Mouse (Mus musculus) forebrain, embryonic 16.5 days (tissue): ENCODE data around the gene Exoc3l. TPM values are rescaled to one million over a fixed set of nuclear protein-coding genes. Genes with fewer than 3 reads are reported as not detected.

Experiments used
- ATAC-seq: fragments of 200-750 bp; cut with Nextera tagmentation; 2 replicates; pipeline ENCODE4 v1.8.0; 2017; ENCODE audit warnings: mild to moderate bottlenecking, moderate library complexity
- H3K27ac ChIP-seq: fragments of 300-500 bp; sonication (generic); 2 replicates; pipeline ENCODE4 v1.5.1; 2014; ENCODE audit warnings: low read length, control low read depth
- H3K27me3 ChIP-seq: fragments of 300-500 bp; sonication (generic); replicated peaks from 2 replicates; pipeline ENCODE4 v1.6.1; 2014; ENCODE audit warnings: low read length; ENCODE audit not compliant: control insufficient read depth, insufficient read depth
- H3K36me3 ChIP-seq: fragments of 300-500 bp; sonication (generic); 2 replicates; pipeline ENCODE4 v1.6.1; 2014; ENCODE audit not compliant: control insufficient read depth, insufficient read depth
- H3K4me1 ChIP-seq: fragments of 300-500 bp; sonication (generic); replicated peaks from 2 replicates; pipeline ENCODE4 v1.6.1; 2014; ENCODE audit warnings: low read length; ENCODE audit not compliant: control insufficient read depth, insufficient read depth
- H3K4me2 ChIP-seq: fragments of 300-500 bp; sonication (generic); 2 replicates; pipeline ENCODE4 v1.6.1; 2014; ENCODE audit warnings: mild to moderate bottlenecking, low read length, control low read depth
- H3K4me3 ChIP-seq: fragments of 300-500 bp; sonication (generic); replicated peaks from 2 replicates; pipeline ENCODE4 v1.5.1; 2014; ENCODE audit warnings: mild to moderate bottlenecking, low read length, control low read depth
- H3K9ac ChIP-seq: fragments of 300-500 bp; sonication (generic); replicated peaks from 2 replicates; pipeline ENCODE4 v1.6.1; 2014; ENCODE audit warnings: low read depth, low read length, control low read depth
- H3K9me3 ChIP-seq: fragments of 300-500 bp; sonication (generic); 2 replicates; pipeline ENCODE4 v1.6.1; 2016; ENCODE audit warnings: low read length; ENCODE audit not compliant: control insufficient read depth
- WGBS: fragments of 180-500 bp; shearing (Covaris S2); extraction: QIAGEN DNeasy Blood & Tissue Kit; methylation state at CpG from one replicate; pipeline ENCODE4 v1.1.7; 2014; 5-methylcytosine and 5-hydroxymethylcytosine counted together
- polyA plus RNA-seq: library from polyadenylated mRNA; unstranded; fragments of >200 nt; fragmentation: Nextera tagmentation; extraction: Ambion mirVana; gene quantifications from 2 replicates; pipeline ENCODE4 v1.2.1, GENCODE M21; 2015

Exoc3l gene
- polyA plus RNA-seq: 12.5 and 12.9 TPM in 2 replicates

DNA sequence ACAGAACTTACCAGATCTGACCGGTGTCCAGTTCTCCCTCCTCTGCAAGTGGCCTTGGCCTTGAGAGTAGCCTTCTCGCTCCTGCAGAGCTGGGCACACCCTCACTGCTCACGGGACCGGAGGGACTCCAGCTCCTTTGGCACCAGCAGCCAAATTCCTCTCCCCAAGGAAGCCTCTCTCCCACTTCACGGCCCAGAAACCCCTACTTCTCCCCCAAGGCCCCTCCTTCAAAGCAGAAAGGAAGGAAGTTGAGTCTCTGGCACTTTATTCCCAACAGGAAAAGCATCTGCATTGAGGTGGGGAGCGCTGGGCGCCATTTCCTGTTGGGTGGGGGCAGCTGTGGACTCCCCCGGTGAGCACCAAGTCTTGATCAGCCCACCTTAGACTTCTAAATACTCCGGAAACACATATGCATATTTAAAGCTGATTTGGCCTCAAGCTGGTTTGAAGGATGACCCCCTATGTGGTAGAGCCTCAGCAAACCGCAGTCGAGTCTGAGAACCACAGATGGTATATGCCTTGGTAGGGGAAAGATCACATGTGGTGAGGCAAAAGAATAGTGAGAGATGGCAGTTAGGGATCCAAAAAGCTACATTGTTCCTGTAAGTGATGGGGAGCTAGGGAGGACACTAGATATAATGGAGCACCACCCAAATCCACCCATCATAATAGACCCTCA lies at the start of gene Exoc3l:
TSS of gene Exoc3l (minus strand) at position 207 of the 679 bp plus-strand sequence.
- no peak within 1 kb of the TSS for H3K9ac ChIP-seq
- no peaks in the 10 kb centered on the region for H3K9me3 ChIP-seq
- H3K4me2 ChIP-seq: peak within 1 kb of the TSS; percentile 89
- peaks cover 9% of the 10 kb centered on the region for H3K36me3 ChIP-seq
- no peaks in the 10 kb centered on the region for H3K27me3 ChIP-seq
- H3K27ac ChIP-seq: no peak within 1 kb of the TSS
- H3K4me3 ChIP-seq: no peak within 1 kb of the TSS; the same call in 1 of the 2 replicates
- peaks cover 20% of the 10 kb centered on the region for H3K4me1 ChIP-seq
- ATAC-seq: no peak
- 76% methylated on average over 11 of the region's 11 CpGs for WGBS

DNA sequence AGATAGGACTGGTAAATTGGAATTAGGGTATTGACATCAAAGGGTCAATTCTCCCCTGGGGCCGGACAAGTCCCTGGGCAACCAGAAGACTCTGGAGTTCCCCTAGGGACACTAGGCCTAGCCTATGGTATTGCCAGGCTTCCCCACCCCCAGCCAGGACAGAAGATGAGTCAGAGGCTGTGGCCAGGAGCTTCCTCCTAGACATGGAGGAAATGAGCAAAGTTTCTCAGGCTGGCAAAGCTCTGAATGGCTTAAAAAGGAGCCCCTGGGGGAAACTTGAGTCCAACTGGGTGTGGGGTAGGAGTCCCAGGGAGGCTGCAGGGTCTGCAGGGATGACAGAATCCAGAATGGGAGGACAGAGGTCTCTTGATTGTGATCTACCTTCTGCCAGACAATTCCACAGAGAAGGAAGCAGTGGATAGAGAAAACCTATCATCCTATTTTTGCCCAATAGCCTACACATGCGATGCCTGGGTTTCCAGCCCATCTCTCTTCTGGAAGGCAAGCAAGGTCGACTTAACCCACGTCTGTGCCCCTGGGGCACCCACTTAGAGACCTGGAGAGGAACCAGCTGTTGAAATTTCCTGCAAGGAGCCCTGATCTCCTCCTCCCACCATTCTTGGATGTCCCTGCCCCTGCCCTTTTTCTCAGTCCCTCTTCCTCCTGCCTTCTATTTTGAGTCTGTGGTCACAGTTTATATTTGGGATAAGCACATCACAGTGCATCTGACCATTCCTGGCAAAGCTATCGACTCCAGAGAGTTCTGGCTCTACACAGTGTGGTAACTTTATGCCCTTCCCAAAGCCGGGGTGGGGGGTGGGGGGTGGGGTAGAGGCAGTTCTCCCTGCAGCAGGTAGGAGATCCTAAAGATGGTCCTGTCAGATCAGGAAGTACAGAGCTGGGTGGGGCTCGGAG lies 49.4 kb upstream of the Exoc3l start:
- ATAC-seq: no peak
- Histone ChIP-seq H3K4me3 (no peak overlapping the region), H3K4me1 (peaks cover 25% of the 10 kb centered on the region), H3K9ac (no peak overlapping the region), H3K9me3 (no peaks in the 10 kb centered on the region), H3K27me3 (no peaks in the 10 kb centered on the region), H3K27ac (no peak overlapping the region), H3K4me2 (no peak overlapping the region), H3K36me3 (no peaks in the 10 kb centered on the region)
- WGBS: 72% methylated on average over 7 of the region's 7 CpGs

DNA sequence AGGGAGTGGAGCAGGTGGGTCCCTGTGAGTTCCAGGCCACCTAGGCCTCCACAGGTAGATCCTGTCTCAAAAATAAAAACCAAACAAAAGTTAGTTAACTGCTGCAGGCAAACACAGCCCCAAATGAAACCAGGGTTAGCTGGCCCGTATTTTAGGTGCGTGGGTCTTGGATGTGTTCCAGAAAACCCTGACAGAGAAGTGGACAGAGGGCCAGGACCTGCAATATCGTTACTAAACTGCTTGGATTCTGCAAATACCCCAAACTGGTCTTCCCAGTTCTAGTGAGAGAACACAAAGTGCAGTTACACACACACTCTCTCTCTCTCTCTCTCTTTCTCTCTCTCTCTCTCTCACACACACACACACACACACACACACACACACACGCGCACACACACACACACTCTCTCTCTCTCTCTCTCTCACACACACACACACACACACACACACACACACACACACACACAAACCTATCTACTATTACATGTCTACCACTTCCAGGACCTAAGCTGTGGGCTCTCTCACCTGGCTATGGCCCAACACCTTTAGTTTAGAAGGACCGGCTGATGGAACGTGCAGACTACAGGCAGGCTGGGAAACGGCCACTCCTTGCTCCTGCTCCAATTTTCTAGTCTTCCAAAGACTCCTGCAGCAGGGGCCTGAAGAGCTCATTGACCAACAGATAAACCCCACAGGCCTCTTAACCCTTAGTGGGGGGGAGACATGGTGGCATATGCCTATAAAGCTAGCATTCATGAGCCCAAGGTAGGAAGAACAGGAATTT lies 48.1 kb upstream of the Exoc3l start:
- WGBS: 58% methylated on average over 6 of the region's 8 CpGs
- Histone ChIP-seq H3K9ac (no peak overlapping the region), H3K9me3 (no peaks in the 10 kb centered on the region), H3K4me2 (no peak overlapping the region), H3K27me3 (no peaks in the 10 kb centered on the region), H3K4me1 (peaks cover 17% of the 10 kb centered on the region), H3K4me3 (no peak overlapping the region), H3K36me3 (no peaks in the 10 kb centered on the region), H3K27ac (no peak overlapping the region)
- ATAC-seq: no peak

DNA sequence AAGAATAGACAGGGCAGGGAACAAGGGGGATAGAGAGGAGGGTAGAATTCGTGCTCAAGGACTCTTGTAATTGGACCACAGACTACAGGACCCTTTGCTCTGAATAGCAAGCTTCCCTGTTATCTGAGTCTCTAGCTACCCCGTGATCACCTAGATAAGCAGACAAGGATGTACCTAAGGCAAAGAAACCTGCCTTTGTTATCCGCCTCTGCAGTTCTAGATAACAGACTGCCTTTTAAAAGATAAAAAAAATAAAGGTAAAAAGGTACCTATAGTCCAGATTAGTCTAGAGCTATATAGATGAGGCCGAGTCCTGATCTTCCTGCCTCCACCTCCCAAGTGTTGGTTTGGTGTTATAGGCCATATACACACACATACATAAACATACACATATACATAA lies 46.9 kb upstream of the Exoc3l start:
- Histone ChIP-seq H3K9me3 (no peaks in the 10 kb centered on the region), H3K4me2 (no peak overlapping the region), H3K36me3 (no peaks in the 10 kb centered on the region), H3K4me3 (no peak overlapping the region), H3K9ac (no peak overlapping the region), H3K4me1 (peaks cover 13% of the 10 kb centered on the region), H3K27ac (no peak overlapping the region), H3K27me3 (no peaks in the 10 kb centered on the region)
- no peak for ATAC-seq
- WGBS: 75% methylated on average over 4 of the region's 4 CpGs

DNA sequence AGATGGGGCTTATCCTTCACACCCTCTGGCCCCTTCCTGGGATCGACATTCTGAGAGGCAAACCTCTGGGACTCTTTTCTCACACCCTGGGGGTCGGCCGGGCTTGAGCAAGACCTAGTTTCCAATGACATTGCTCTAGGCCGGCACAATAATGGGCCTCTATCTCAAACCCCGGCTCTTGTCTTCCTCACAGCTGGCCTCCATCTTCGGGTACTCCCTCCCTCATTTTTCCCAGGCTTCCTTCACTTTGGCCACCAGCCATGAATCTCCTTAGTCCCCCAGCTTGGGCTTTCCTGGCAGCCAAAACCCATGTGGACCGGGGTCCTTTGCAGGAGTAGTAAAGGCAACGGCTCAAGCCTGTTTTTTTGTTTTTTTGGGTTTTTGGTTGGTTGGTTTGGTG lies 45.5 kb upstream of the Exoc3l start:
- WGBS: 32% methylated on average over 8 of the region's 8 CpGs
- Histone ChIP-seq H3K9ac (no peak overlapping the region), H3K27ac (no peak overlapping the region)

DNA sequence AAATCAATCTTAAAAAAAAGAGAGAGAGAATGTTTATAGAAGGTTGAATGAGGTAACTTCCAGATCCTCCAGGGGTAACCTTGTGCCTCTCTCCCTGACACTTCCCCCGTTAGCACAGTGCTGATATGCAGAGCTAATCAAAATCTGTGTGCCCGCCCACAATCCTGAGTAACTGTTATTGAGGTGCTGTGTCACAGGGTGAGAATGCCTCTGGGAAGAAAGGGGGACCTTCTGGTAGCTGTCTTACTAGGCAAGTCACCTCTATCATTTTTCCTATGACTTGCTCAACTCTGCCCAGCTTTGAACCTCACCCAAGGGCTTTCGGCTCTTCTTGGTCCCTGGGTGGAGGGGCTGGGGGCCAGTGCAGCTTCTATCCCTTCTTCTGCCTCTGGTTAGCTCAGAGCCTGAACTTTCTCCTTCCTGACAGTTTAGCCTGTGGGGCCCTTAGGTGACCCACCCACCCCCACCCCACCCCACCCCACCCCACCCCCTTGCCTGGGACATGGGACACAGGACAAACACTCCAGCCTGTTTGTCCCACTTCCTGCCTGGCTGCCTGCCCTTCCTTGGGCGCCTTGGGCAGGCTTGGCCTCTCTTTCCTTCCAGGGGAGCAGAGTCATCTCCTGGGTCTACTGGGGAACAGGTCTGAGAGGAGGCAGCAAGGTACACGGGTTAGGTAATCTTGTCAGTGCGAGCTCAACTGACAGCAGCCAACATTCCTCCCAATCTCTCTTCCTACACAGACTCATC lies 44.2 kb upstream of the Exoc3l start:
- Histone ChIP-seq H3K27me3 (no peaks in the 10 kb centered on the region), H3K9me3 (no peaks in the 10 kb centered on the region), H3K4me3 (no peak overlapping the region), H3K4me1 (no peaks in the 10 kb centered on the region; the same call in 1 of the 2 replicates), H3K9ac (no peak overlapping the region), H3K36me3 (no peaks in the 10 kb centered on the region), H3K4me2 (no peak overlapping the region), H3K27ac (no peak overlapping the region)
- WGBS: 80% methylated on average over 6 of the region's 6 CpGs
- no peak for ATAC-seq

More for the DNA sequence above, 45.5 kb upstream of the Exoc3l start:
- ATAC-seq: no peak
- Histone ChIP-seq H3K4me2 (no peak overlapping the region), H3K36me3 (no peaks in the 10 kb centered on the region), H3K4me3 (no peak overlapping the region), H3K9me3 (no peaks in the 10 kb centered on the region), H3K27me3 (no peaks in the 10 kb centered on the region), H3K4me1 (peaks cover 1% of the 10 kb centered on the region)

DNA sequence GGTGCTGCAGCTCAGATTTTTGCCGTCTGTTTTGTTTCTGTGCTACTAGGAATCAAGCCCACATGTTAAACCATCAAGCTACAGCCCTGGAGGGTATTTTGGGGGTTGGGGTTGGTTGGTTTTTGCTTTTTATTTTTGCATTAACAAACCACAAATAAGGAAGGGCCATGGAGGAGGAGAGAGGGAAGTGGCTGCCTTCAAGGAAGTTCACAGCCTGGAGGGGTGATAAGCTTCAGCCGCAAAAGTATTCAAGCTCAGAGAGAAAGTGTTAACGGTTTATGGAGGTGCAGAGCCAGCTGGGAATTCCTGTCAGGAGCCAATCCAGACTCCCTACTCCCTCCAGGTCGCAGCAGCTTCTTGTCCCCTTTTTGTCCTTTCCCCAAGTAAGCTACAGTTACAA lies 43.1 kb upstream of the Exoc3l start:
- Histone ChIP-seq H3K4me1 (no peaks in the 10 kb centered on the region; the same call in 1 of the 2 replicates), H3K4me3 (no peak overlapping the region), H3K4me2 (no peak overlapping the region), H3K27me3 (no peaks in the 10 kb centered on the region), H3K27ac (no peak overlapping the region), H3K36me3 (no peaks in the 10 kb centered on the region), H3K9me3 (no peaks in the 10 kb centered on the region), H3K9ac (no peak overlapping the region)
- no peak for ATAC-seq
- WGBS: 64% methylated on average over 4 of the region's 4 CpGs

DNA sequence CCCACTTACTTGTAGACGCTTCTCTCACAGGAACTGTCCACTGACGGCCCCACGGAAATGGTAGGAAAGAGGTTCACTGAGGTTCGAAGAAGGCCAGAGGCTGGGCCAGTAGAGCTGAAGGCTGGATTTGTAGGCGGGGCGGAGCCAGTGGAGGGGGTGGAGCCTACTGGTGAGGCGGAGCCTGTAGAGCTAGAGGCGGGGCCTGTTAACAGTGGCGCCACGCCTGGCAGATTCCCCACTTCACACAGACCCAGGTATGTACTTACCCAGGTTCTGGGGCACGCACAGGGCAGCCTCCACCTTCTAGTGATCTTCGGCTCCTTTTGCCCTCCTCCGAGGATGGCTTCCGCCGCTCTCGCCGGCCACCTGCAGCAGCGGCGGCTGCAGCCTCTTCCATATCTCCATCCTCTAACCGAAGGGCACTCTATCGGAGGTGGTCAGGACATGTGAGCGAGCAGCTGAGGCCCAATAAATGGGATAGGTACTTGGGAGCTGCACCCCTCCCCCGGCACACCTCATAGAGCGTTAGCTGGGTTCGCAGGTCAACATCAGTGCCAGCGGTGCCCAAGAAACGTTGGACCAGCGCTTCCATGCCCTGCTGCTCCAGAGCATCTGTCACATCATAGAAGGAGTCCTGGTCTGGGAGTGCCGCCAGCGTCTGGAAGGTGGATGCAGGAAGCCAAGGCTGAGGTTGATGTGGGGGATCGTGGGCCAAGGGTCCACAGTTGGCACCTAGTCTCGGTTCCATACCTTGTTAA lies 40.7 kb upstream of the Exoc3l start:
- Histone ChIP-seq H3K27me3 (no peaks in the 10 kb centered on the region), H3K4me1 (no peaks in the 10 kb centered on the region; the same call in 1 of the 2 replicates), H3K4me2 (no peak overlapping the region), H3K36me3 (peaks cover 4% of the 10 kb centered on the region), H3K27ac (no peak overlapping the region), H3K9ac (no peak overlapping the region), H3K9me3 (no peaks in the 10 kb centered on the region), H3K4me3 (no peak overlapping the region)
- peak; percentile 43 for ATAC-seq
- WGBS: 48% methylated on average over 32 of the region's 32 CpGs
